Mouse (Mus musculus): ENCODE results near the gene Colq. TPM values are rescaled to one million over a fixed set of nuclear protein-coding genes. Genes with fewer than 3 reads are reported as not detected.
A peak's percentile ranks its signal among the peaks of the same experiment; 100 is the strongest.

The Colq gene
- polyA plus RNA-seq, 1 experiment: 4.5 TPM

DNA sequence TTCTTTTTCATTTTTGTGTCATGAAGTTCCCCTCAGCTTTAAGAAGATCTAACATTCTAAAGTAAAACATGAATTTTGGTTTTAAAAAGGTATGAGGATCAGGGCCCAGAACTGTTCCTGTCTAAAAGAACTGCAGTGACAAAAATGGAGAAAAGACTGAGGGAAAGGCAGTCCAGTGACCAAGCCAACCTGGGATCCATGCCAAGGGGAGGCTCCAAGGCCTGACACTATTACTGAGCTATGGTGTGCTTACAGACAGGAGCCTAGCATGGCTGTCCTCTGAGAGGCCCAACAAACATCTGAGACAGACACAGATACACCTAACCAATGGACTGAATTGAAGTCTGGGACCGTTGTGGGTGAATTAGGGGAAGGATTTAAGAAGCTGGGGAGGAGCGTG lies 81.2 kb downstream of the Colq start:
- Histone ChIP-seq H3K4me3 (replicated peaks; ENCODE audit: insufficient read depth, low read depth, low read length) (no peak overlapping the region), H3K27me3 (ENCODE audit: control insufficient read depth, insufficient read depth, low read length) (no peaks in the 10 kb centered on the region), H3K27ac (ENCODE audit: insufficient read depth, low read length) (no peak overlapping the region; the same call in 1 of the 2 replicates), H3K4me1 (ENCODE audit: control insufficient read depth, insufficient read depth, low read length) (peaks cover 19% of the 10 kb centered on the region)
- no peak for TF ChIP-seq POLR2A (IDR thresholded peaks at IDR 0.05; ENCODE audit: borderline replicate concordance, insufficient read depth, low read length)
- no peak for TF ChIP-seq CTCF (IDR thresholded peaks at IDR 0.05; ENCODE audit: borderline replicate concordance, insufficient read depth, low read depth, low read length)
- WGBS: 99% methylated on average over 2 of the region's 2 CpGs
- DNase-seq: peak in 1 of 2 experiments; percentile 56

DNA sequence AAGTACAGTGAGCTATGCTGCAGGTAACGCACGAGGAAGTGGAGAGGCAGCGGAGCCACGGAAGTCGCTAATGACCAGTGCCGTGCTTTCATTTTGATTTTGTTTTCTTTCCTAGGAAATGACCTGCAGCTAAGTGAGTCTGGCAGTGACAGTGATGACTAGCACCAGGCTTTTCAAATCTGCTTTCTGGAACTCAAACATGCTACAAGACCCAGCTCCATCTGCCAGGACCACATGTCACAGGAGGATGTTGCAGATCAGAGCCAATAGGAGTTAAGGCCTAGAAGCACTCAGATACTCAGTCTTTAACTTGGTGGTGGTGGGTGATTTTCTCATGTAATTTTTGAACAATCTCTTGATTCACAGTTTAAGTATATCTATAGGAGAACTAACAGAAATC lies 84.7 kb downstream of the Colq start:
- peak; percentile 61 to 87 for DNase-seq
- no peak for TF ChIP-seq POLR2A (IDR thresholded peaks at IDR 0.05; ENCODE audit: borderline replicate concordance, insufficient read depth, low read length)
- no peak for TF ChIP-seq CTCF (IDR thresholded peaks at IDR 0.05; ENCODE audit: borderline replicate concordance, insufficient read depth, low read depth, low read length)
- WGBS: 19% methylated on average over 6 of the region's 6 CpGs
- Histone ChIP-seq H3K4me3 (replicated peaks; ENCODE audit: insufficient read depth, low read depth, low read length) (no peak overlapping the region), H3K4me1 (ENCODE audit: control insufficient read depth, insufficient read depth, low read length) (peaks cover 19% of the 10 kb centered on the region), H3K27me3 (ENCODE audit: control insufficient read depth, insufficient read depth, low read length) (no peaks in the 10 kb centered on the region), H3K27ac (ENCODE audit: insufficient read depth, low read length) (peak overlapping the region; percentile 52; the same call in 1 of the 2 replicates)

DNA sequence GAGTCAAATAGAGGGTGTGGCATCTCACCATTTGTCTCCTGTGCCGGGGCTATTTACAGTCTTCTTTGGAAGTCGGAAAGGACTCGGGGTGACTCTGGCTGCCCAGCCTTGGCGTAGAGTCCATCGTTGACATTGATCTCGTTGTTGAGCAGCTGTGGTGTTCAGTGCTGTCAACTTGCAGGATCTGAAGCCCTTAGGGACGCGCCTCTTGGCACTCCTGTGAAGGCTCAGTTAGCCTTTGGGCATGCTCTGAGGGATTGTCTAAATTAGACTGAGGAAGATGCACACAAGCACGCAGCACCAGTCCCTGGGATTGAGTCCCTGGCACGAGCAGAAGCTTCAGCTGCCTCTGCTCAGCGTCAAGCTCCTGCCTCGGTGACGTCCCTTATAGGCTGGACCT lies 87.7 kb downstream of the Colq start:
- TF ChIP-seq POLR2A (IDR thresholded peaks at IDR 0.05; ENCODE audit: borderline replicate concordance, insufficient read depth, low read length) (no peak), CTCF (IDR thresholded peaks at IDR 0.05; ENCODE audit: borderline replicate concordance, insufficient read depth, low read depth, low read length) (no peak)
- Histone ChIP-seq H3K27me3 (ENCODE audit: control insufficient read depth, insufficient read depth, low read length) (no peaks in the 10 kb centered on the region), H3K27ac (ENCODE audit: insufficient read depth, low read length) (no peak overlapping the region), H3K4me3 (replicated peaks; ENCODE audit: insufficient read depth, low read depth, low read length) (no peak overlapping the region), H3K4me1 (ENCODE audit: control insufficient read depth, insufficient read depth, low read length) (peaks cover 10% of the 10 kb centered on the region)
- DNase-seq: no peak
- 66% methylated on average over 13 of the region's 13 CpGs for WGBS

DNA sequence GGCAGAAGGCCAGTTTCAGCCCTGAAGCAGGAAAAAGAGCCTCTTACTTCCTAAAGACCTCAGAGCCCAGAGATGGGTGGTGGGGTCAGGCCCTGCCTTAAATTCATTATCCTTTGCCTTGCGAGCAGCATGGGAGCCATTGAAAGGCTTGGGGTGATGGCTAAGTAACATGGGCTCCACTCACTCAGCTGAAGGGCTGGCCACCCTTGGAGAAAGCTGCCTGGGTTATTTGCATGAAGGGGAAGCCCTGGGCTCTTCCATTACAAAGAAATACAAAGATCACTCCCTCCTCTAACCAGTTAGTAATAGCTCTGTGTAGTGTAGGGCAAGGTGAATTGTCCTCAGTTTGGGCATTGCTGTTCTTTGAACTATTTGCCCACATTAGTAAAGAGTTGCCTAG lies 91.6 kb downstream of the Colq start:
- no peak for TF ChIP-seq CTCF (IDR thresholded peaks at IDR 0.05; ENCODE audit: borderline replicate concordance, insufficient read depth, low read depth, low read length)
- no peak for TF ChIP-seq POLR2A (IDR thresholded peaks at IDR 0.05; ENCODE audit: borderline replicate concordance, insufficient read depth, low read length)
- no peak for DNase-seq
- Histone ChIP-seq H3K27ac (ENCODE audit: insufficient read depth, low read length) (no peak overlapping the region), H3K4me1 (ENCODE audit: control insufficient read depth, insufficient read depth, low read length) (peaks cover 5% of the 10 kb centered on the region; the same call in 1 of the 2 replicates), H3K27me3 (ENCODE audit: control insufficient read depth, insufficient read depth, low read length) (no peaks in the 10 kb centered on the region), H3K4me3 (replicated peaks; ENCODE audit: insufficient read depth, low read depth, low read length) (no peak overlapping the region)
- 79% methylated on average over 1 of the region's 1 CpGs for WGBS

DNA sequence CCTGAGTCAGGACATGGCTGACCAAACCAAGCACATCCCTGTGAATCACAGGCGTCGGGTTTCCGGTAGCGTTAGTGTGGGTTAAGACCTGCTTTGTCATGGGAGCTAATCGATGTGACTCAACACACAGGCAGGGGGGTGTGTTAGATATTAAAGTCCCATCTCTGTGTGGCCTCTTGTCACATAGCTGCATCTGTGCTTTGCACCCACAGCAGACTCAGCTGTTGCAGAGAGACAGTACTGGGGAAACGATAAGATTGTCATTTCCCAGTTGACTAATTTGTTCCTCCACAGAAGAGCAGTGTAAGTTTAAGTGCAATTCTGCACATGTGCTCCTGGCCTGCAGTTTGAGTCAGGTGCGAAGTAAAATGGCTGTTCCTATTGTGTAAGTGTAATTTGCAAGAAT lies 94.9 kb downstream of the Colq start:
- peak overlapping the region; percentile 42 for H3K4me3 ChIP-seq (replicated peaks; ENCODE audit: insufficient read depth, low read depth, low read length)
- H3K4me1 ChIP-seq (ENCODE audit: control insufficient read depth, insufficient read depth, low read length): peaks cover 5% of the 10 kb centered on the region; the same call in 1 of the 2 replicates
- TF ChIP-seq CTCF (IDR thresholded peaks at IDR 0.05; ENCODE audit: borderline replicate concordance, insufficient read depth, low read depth, low read length) (no peak), POLR2A (IDR thresholded peaks at IDR 0.05; ENCODE audit: borderline replicate concordance, insufficient read depth, low read length) (no peak)
- H3K27ac ChIP-seq (ENCODE audit: insufficient read depth, low read length): no peak overlapping the region
- H3K27me3 ChIP-seq (ENCODE audit: control insufficient read depth, insufficient read depth, low read length): no peaks in the 10 kb centered on the region
- DNase-seq: no peak
- WGBS: 29% methylated on average over 7 of the region's 7 CpGs

DNA sequence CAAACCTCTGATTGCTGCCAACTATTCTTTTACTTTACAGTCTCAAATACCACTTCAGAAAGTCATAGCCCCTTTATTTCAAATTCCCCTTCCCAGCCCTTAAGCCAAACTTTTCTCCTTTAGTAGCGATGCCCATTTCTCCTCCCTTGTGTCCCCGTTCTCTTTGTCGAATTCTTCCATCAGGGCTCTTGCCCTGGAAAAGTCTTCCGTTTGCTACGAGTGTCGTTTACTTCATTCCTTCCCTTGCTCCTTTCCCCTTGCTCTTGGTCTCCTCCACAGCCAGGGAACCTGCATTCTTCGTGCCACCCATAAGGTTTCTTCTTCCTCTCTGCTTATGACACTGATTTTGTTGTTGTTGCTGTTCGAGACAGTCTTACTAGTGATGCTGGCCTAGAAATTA lies 95.6 kb downstream of the Colq start:
- H3K4me1 ChIP-seq (ENCODE audit: control insufficient read depth, insufficient read depth, low read length): peaks cover 5% of the 10 kb centered on the region; the same call in 1 of the 2 replicates
- WGBS: 1% methylated on average over 8 of the region's 8 CpGs
- H3K27ac ChIP-seq (ENCODE audit: insufficient read depth, low read length): no peak overlapping the region
- TF ChIP-seq POLR2A (IDR thresholded peaks at IDR 0.05; ENCODE audit: borderline replicate concordance, insufficient read depth, low read length) (no peak), CTCF (IDR thresholded peaks at IDR 0.05; ENCODE audit: borderline replicate concordance, insufficient read depth, low read depth, low read length) (no peak)
- peak overlapping the region; percentile 92 for H3K4me3 ChIP-seq (replicated peaks; ENCODE audit: insufficient read depth, low read depth, low read length)
- no peak for DNase-seq
- no peaks in the 10 kb centered on the region for H3K27me3 ChIP-seq (ENCODE audit: control insufficient read depth, insufficient read depth, low read length)

DNA sequence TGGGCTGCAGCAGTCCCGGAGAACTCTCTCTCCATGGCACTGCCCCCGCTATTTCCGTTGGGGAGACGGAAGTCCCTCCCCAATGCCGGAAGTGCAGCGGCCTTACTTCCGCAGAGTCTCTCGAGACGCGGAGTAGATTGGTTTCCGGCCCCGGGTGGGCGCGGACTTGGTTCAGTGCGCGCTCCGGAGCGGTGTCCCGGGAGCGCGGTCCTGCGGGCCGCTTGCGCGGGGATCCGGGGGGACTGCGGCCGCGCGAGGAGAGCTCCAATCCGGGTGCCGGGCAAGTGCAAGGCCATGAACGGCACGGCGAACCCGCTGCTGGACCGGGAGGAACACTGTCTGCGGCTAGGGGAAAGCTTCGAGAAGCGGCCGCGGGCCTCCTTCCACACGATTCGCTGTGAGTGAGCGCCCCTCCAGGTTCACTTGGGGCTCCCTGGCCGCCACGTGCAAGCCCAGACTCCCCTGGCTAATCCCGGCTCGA lies 96.1 kb downstream of the Colq start, which contains the start of gene Mettl6:
Mettl6 (minus strand) TSS at position 66 of the 481 bp plus-strand sequence.
- peak within 1 kb of the TSS; percentile 92 for H3K4me3 ChIP-seq (replicated peaks; ENCODE audit: insufficient read depth, low read depth, low read length)
- peaks cover 5% of the 10 kb centered on the region; the same call in 1 of the 2 replicates for H3K4me1 ChIP-seq (ENCODE audit: control insufficient read depth, insufficient read depth, low read length)
- under 1% methylated on average over 49 of the region's 49 CpGs for WGBS
- TF ChIP-seq CTCF (IDR thresholded peaks at IDR 0.05; ENCODE audit: borderline replicate concordance, insufficient read depth, low read depth, low read length) (no peak), POLR2A (IDR thresholded peaks at IDR 0.05; ENCODE audit: borderline replicate concordance, insufficient read depth, low read length) (peak; percentile 70; the same call in 1 of the 2 replicates)
- H3K27me3 ChIP-seq (ENCODE audit: control insufficient read depth, insufficient read depth, low read length): no peaks in the 10 kb centered on the region
- peak within 1 kb of the TSS; percentile 45; the same call in 1 of the 2 replicates for H3K27ac ChIP-seq (ENCODE audit: insufficient read depth, low read length)
- DNase-seq: peak; percentile 91

DNA sequence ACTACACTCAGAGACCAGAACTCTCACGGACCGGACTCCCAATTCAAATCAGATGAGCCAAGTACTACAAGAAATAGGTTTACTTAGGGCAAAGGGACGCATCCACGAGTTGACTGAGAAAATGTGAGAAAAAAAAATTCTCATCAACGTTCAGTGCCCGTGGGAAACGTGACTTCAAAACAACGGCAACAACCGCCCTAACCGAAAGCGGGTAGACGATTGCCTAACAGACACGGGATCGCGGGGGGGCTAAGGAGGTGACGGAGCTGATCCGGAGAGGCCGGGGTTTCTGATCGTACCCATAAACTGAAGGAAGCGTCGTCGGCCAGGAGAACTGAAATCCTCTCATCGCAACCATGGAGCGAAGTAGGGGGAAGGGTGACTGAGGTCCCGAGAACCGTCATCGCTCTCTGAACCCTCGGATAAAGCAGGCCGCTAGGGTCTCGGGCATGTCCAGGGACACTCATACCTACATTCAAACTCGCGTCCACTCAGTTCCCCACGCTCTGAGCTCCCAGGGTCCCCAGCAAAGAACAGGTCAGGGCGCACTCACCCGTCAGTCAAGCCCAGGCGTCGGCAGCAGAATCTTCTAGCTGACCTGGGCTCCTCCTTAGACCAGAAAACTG lies 96.7 kb downstream of the Colq start, which contains the start of gene Eaf1:
Eaf1 (plus strand) TSS at position 51 of the 626 bp plus-strand sequence.
- H3K27ac ChIP-seq (ENCODE audit: insufficient read depth, low read length): peak within 1 kb of the TSS; percentile 45; the same call in 1 of the 2 replicates
- H3K4me1 ChIP-seq (ENCODE audit: control insufficient read depth, insufficient read depth, low read length): peaks cover 5% of the 10 kb centered on the region; the same call in 1 of the 2 replicates
- no peaks in the 10 kb centered on the region for H3K27me3 ChIP-seq (ENCODE audit: control insufficient read depth, insufficient read depth, low read length)
- WGBS: 2% methylated on average over 37 of the region's 37 CpGs
- TF ChIP-seq POLR2A (IDR thresholded peaks at IDR 0.05; ENCODE audit: borderline replicate concordance, insufficient read depth, low read length) (no peak), CTCF (IDR thresholded peaks at IDR 0.05; ENCODE audit: borderline replicate concordance, insufficient read depth, low read depth, low read length) (no peak)
- peak within 1 kb of the TSS; percentile 92 for H3K4me3 ChIP-seq (replicated peaks; ENCODE audit: insufficient read depth, low read depth, low read length)
- DNase-seq: no peak
